Mouse (Mus musculus): ENCODE results near the gene Edn1. TPM values are rescaled to one million over a fixed set of nuclear protein-coding genes. Genes with fewer than 3 reads are reported as not detected.

Edn1 gene
- polyA plus RNA-seq (2015; fragmentation: Nextera tagmentation; extraction: Ambion mirVana) = 0.29 and 0.75 TPM in 2 replicates

- Histone ChIP-seq H3K9me3 (replicated peaks) (no peaks in the 10 kb centered on the region), H3K4me3 (replicated peaks) (peak within 1 kb of the TSS; percentile 40), H3K4me1 (replicated peaks) (no peaks in the 10 kb centered on the region; the same call in 1 of the 2 replicates), H3K9ac (no peak within 1 kb of the TSS), H3K36me3 (replicated peaks) (no peaks in the 10 kb centered on the region), H3K27ac (replicated peaks) (no peak within 1 kb of the TSS), H3K4me2 (peak within 1 kb of the TSS; percentile 62), H3K27me3 (peaks cover 64% of the 10 kb centered on the region)
- WGBS (ENCODE audit: insufficient replicate concordance) = under 1% methylated on average over 26 of the region's 26 CpGs
- no peak; the same call in 1 of the 2 replicates for ATAC-seq (ENCODE audit: insufficient read depth)
Measured at GRCm38 (mm10) chr13:42301161-42301721, at the start of gene Edn1. Gene Edn1 (plus strand): TSS chr13:42301476.

GRCm38 (mm10) chr13:42253821-42254220, 47.5 kb upstream of the Edn1 start:
- H3K4me2 ChIP-seq = no peak overlapping the region
- no peaks in the 10 kb centered on the region for H3K27me3 ChIP-seq
- no peaks in the 10 kb centered on the region for H3K9me3 ChIP-seq (replicated peaks)
- no peaks in the 10 kb centered on the region for H3K36me3 ChIP-seq (replicated peaks)
- H3K4me1 ChIP-seq (replicated peaks) = no peaks in the 10 kb centered on the region
- ATAC-seq (ENCODE audit: insufficient read depth) = no peak
- H3K9ac ChIP-seq = no peak overlapping the region
- no peak overlapping the region for H3K4me3 ChIP-seq (replicated peaks)
- H3K27ac ChIP-seq (replicated peaks) = no peak overlapping the region
- 26% methylated on average over 5 of the region's 5 CpGs for WGBS (ENCODE audit: insufficient replicate concordance)

GRCm38 (mm10) chr13:42255105-42255504, 46.2 kb upstream of the Edn1 start:
- ATAC-seq (ENCODE audit: insufficient read depth) = no peak
- 53% methylated on average over 1 of the region's 1 CpGs for WGBS (ENCODE audit: insufficient replicate concordance)
- no peaks in the 10 kb centered on the region for H3K4me1 ChIP-seq (replicated peaks)
- H3K4me2 ChIP-seq = no peak overlapping the region
- no peaks in the 10 kb centered on the region for H3K36me3 ChIP-seq (replicated peaks)
- H3K27ac ChIP-seq (replicated peaks) = no peak overlapping the region
- no peak overlapping the region for H3K9ac ChIP-seq
- no peaks in the 10 kb centered on the region for H3K27me3 ChIP-seq
- no peaks in the 10 kb centered on the region for H3K9me3 ChIP-seq (replicated peaks)
- no peak overlapping the region for H3K4me3 ChIP-seq (replicated peaks)

GRCm38 (mm10) chr13:42258422-42258821, 42.9 kb upstream of the Edn1 start:
- Histone ChIP-seq H3K9me3 (replicated peaks) (no peaks in the 10 kb centered on the region), H3K4me1 (replicated peaks) (no peaks in the 10 kb centered on the region), H3K4me3 (replicated peaks) (no peak overlapping the region), H3K9ac (no peak overlapping the region), H3K27ac (replicated peaks) (0 out of 2 replicates have a peak overlapping the region, but pooled peaks have one; percentile 9), H3K36me3 (replicated peaks) (no peaks in the 10 kb centered on the region), H3K27me3 (no peaks in the 10 kb centered on the region), H3K4me2 (no peak overlapping the region)
- WGBS (ENCODE audit: insufficient replicate concordance) = 42% methylated on average over 5 of the region's 5 CpGs
- ATAC-seq (ENCODE audit: insufficient read depth) = no peak

DNA sequence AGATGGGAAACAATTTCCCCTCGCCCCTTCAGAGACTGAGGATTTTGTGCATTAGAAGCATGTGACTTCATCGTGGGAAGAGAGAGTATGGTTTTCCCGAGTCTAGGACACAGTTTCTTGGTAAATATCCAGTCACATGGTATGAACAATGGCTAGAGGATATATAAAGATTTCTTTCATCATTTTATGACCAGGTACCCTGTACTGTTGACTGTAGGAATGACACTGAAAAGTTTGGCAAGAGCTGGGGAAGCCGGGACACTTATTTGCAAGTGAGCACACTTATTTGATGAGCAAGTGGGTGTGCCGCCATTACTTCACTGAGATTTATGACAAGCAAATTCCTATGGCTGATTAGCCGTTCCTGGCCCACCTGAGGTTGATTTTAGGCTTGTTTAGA, 40.6 kb upstream of the Edn1 start:
- no peaks in the 10 kb centered on the region for H3K9me3 ChIP-seq (replicated peaks)
- WGBS (ENCODE audit: insufficient replicate concordance) = 61% methylated on average over 6 of the region's 6 CpGs
- H3K27ac ChIP-seq (replicated peaks) = no peak overlapping the region
- H3K4me2 ChIP-seq = no peak overlapping the region
- ATAC-seq (ENCODE audit: insufficient read depth) = no peak
- no peaks in the 10 kb centered on the region for H3K27me3 ChIP-seq
- H3K9ac ChIP-seq = no peak overlapping the region
- H3K36me3 ChIP-seq (replicated peaks) = no peaks in the 10 kb centered on the region
- no peak overlapping the region for H3K4me3 ChIP-seq (replicated peaks)
- H3K4me1 ChIP-seq (replicated peaks) = no peaks in the 10 kb centered on the region

GRCm38 (mm10) chr13:42270051-42270450, 31.2 kb upstream of the Edn1 start:
- Histone ChIP-seq H3K36me3 (replicated peaks) (no peaks in the 10 kb centered on the region), H3K27me3 (no peaks in the 10 kb centered on the region), H3K4me2 (no peak overlapping the region), H3K4me1 (replicated peaks) (no peaks in the 10 kb centered on the region), H3K9ac (no peak overlapping the region), H3K9me3 (replicated peaks) (no peaks in the 10 kb centered on the region), H3K27ac (replicated peaks) (no peak overlapping the region), H3K4me3 (replicated peaks) (no peak overlapping the region)
- ATAC-seq (ENCODE audit: insufficient read depth) = no peak
- WGBS (ENCODE audit: insufficient replicate concordance) = 77% methylated on average over 9 of the region's 9 CpGs

- H3K27me3 ChIP-seq = no peaks in the 10 kb centered on the region
- 72% methylated on average over 9 of the region's 9 CpGs for WGBS (ENCODE audit: insufficient replicate concordance)
- no peak overlapping the region for H3K9ac ChIP-seq
- no peaks in the 10 kb centered on the region for H3K9me3 ChIP-seq (replicated peaks)
- H3K4me1 ChIP-seq (replicated peaks) = peaks cover 5% of the 10 kb centered on the region; the same call in 1 of the 2 replicates
- no peak overlapping the region for H3K4me2 ChIP-seq
- no peak overlapping the region for H3K27ac ChIP-seq (replicated peaks)
- no peak overlapping the region for H3K4me3 ChIP-seq (replicated peaks)
- H3K36me3 ChIP-seq (replicated peaks) = no peaks in the 10 kb centered on the region
- no peak for ATAC-seq (ENCODE audit: insufficient read depth)
Measured at GRCm38 (mm10) chr13:42276774-42277454, 24.4 kb upstream of the Edn1 start.

GRCm38 (mm10) chr13:42277751-42278150, 23.5 kb upstream of the Edn1 start:
- ATAC-seq (ENCODE audit: insufficient read depth) = no peak
- H3K27ac ChIP-seq (replicated peaks) = no peak overlapping the region
- H3K9ac ChIP-seq = no peak overlapping the region
- H3K27me3 ChIP-seq = no peaks in the 10 kb centered on the region
- H3K4me2 ChIP-seq = no peak overlapping the region
- no peak overlapping the region for H3K4me3 ChIP-seq (replicated peaks)
- no peaks in the 10 kb centered on the region for H3K36me3 ChIP-seq (replicated peaks)
- H3K9me3 ChIP-seq (replicated peaks) = no peaks in the 10 kb centered on the region
- WGBS (ENCODE audit: insufficient replicate concordance) = 45% methylated on average over 2 of the region's 2 CpGs
- peaks cover 5% of the 10 kb centered on the region; the same call in 1 of the 2 replicates for H3K4me1 ChIP-seq (replicated peaks)

GRCm38 (mm10) chr13:42285896-42286295, 15.4 kb upstream of the Edn1 start:
- Histone ChIP-seq H3K27ac (replicated peaks) (no peak overlapping the region), H3K4me3 (replicated peaks) (no peak overlapping the region), H3K9ac (no peak overlapping the region), H3K36me3 (replicated peaks) (no peaks in the 10 kb centered on the region), H3K4me1 (replicated peaks) (no peaks in the 10 kb centered on the region), H3K27me3 (no peaks in the 10 kb centered on the region), H3K9me3 (replicated peaks) (no peaks in the 10 kb centered on the region), H3K4me2 (no peak overlapping the region)
- WGBS (ENCODE audit: insufficient replicate concordance) = 55% methylated on average over 3 of the region's 3 CpGs
- ATAC-seq (ENCODE audit: insufficient read depth) = no peak

- H3K9ac ChIP-seq = no peak overlapping the region
- H3K9me3 ChIP-seq (replicated peaks) = no peaks in the 10 kb centered on the region
- no peaks in the 10 kb centered on the region for H3K36me3 ChIP-seq (replicated peaks)
- no peak for ATAC-seq (ENCODE audit: insufficient read depth)
- WGBS (ENCODE audit: insufficient replicate concordance) = 76% methylated on average over 4 of the region's 4 CpGs
- no peaks in the 10 kb centered on the region for H3K27me3 ChIP-seq
- H3K4me3 ChIP-seq (replicated peaks) = no peak overlapping the region
- no peak overlapping the region for H3K4me2 ChIP-seq
- no peak overlapping the region for H3K27ac ChIP-seq (replicated peaks)
- no peaks in the 10 kb centered on the region for H3K4me1 ChIP-seq (replicated peaks)
Measured at GRCm38 (mm10) chr13:42286768-42287167, 14.5 kb upstream of the Edn1 start.

- no peak for ATAC-seq (ENCODE audit: insufficient read depth)
- H3K9ac ChIP-seq = no peak overlapping the region
- H3K9me3 ChIP-seq (replicated peaks) = no peaks in the 10 kb centered on the region
- 73% methylated on average over 5 of the region's 5 CpGs for WGBS (ENCODE audit: insufficient replicate concordance)
- no peak overlapping the region for H3K4me3 ChIP-seq (replicated peaks)
- H3K27me3 ChIP-seq = no peaks in the 10 kb centered on the region
- no peaks in the 10 kb centered on the region for H3K36me3 ChIP-seq (replicated peaks)
- no peak overlapping the region for H3K27ac ChIP-seq (replicated peaks)
- no peak overlapping the region for H3K4me2 ChIP-seq
- H3K4me1 ChIP-seq (replicated peaks) = no peaks in the 10 kb centered on the region
Measured at GRCm38 (mm10) chr13:42292593-42292992, 8.7 kb upstream of the Edn1 start.

All from liver, embryonic 15.5 days (tissue).